Mouse (Mus musculus) cerebellum, postnatal 14 days (tissue): ENCODE data around the gene Cdc42bpb.

ENCODE experiments used
- DNase-seq, 2 experiments: peaks; one replicate each; pipeline ENCODE4 v3.0.0; 2021; ENCODE audit warnings: mixed read lengths in 2 of 2

The Cdc42bpb gene

GRCm38 (mm10) chr12:111275150-111275841, 102.2 kb downstream of the Cdc42bpb start:
- DNase-seq = peak; percentile 36 to 44

DNA sequence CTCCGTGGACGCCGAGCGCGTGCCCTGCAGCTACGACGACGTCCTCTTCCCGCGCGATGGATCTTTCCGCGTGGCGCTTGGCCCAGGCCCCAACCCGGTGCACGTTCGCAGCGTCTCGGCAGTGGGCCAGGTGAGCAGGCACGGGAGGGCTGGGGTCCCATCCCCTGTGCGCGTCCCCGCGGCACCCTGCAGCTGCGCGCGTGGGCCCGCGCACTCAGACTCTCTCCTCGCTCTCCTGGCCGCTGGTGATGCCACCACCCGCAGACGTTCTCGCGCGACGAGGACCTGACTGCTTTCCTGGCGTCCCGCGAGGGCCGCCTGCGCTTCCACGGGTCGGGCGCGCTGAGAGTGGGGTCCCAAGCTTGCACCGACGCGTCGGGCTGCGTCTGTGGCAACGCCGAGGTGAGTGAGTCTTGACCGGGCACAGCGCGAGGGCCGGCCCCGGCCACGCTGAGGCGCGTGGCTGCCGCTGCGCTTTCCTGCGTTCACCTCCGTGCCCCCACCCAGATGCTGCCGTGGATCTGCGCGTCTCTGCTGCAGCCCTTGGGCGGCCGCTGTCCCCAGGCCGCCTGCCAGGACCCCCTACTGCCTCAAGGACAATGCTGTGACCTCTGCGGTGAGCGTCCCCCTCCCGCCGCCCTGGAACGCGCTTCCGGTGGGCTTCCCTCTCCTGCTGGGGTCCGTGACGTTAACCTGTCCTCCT, 102.9 kb downstream of the Cdc42bpb start:
- DNase-seq = peak; percentile 46 to 72

DNA sequence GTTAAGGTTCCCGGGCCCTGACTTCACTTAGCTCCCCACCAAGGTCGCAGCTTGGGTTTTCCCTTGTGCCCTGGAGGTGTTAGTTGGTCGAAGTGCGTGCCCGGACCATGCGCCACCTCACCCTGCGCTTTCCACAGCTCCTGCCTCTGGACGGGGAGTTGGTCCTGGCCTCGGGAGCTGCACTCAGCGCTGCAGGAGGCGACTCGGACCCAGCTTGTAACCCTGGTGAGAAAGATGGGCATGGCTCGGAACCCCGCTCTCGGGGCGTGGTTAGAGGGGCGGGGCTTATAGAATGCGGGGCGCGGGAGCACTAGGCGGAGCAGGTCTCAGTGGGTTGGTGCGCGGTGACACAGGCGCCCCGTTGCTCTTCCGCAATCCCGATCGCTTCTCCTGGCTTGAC, 103.5 kb downstream of the Cdc42bpb start:
- no peak for DNase-seq

DNA sequence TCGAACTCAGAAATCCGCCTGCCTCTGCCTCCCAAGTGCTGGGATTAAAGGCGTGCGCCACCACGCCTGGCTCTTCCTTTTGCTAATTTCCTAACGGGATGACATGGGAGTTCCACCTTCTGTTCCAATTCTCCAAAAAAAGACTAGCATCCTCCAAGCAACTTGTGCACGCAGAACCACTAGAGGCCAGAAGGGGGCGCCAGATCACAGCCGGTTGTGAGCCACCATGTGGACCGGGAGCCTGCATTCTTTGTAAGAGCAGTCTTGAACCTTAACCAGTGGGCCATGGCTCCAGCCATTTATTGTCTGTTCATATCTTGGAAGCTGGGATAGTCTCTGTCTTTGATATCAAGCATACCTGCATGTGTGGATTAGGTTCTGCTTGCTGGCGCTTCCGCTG, 105.1 kb downstream of the Cdc42bpb start:
- peak; percentile 90 to 95 for DNase-seq

- DNase-seq = no peak
Measured at GRCm38 (mm10) chr12:111271966-111272365, 105.6 kb downstream of the Cdc42bpb start.

- no peak for DNase-seq
Measured at GRCm38 (mm10) chr12:111271406-111271805, 106.1 kb downstream of the Cdc42bpb start.

- no peak for DNase-seq
Measured at GRCm38 (mm10) chr12:111270629-111271277, 106.8 kb downstream of the Cdc42bpb start, which contains the start of gene Amn. TSS of gene Amn (plus strand) at chr12:111271095.

DNA sequence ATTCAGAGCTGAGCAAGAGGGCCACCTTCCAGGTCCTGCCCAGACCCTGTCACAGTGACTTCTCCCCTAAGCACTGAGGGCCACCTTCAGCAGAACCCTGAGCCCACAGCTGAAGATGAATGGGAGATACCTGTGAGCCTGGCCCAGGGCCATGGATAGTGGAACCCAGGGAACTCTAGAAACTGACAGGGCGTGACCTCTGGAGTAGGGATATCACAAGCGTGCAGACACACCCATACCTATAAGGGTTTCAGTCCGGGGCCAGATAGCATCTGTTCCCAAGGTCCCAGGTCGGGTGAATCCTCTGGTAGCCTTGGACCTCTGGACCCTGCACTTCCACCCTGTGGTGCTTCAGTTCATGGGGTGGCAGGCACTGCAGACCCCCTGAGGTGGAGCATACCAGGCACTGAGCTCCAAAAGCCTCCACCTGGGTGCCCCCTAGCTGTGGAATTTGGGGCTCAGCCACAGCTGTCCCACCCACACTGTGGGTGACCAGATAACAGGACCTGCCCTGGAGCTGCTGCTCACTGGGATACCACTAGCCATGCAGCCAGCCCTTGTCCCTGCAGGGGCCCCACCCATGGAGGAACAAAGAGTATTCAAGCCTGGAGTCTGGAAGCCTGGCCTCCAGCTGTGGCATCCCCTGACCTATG, 109.7 kb downstream of the Cdc42bpb start:
- DNase-seq = no peak

DNA sequence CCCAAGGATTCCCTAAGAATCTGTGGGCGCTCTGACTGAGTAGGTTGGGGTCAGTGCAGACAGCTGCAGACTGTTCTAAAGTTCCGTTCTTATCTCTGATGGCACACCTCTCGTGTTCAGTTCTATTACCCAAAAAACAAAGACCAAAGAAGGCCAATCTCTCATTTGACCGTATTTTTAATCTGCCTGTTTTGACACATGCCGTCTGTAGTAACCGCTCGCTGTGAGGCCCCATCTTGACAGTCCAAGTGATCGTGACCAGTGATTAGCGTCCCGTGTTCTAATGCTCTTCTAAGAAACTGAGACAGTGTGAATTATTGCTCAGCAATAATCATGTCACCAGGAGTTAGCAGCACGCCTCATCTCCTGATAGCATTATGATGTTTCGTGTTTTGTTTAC, 110.9 kb downstream of the Cdc42bpb start:
- DNase-seq = no peak

DNA sequence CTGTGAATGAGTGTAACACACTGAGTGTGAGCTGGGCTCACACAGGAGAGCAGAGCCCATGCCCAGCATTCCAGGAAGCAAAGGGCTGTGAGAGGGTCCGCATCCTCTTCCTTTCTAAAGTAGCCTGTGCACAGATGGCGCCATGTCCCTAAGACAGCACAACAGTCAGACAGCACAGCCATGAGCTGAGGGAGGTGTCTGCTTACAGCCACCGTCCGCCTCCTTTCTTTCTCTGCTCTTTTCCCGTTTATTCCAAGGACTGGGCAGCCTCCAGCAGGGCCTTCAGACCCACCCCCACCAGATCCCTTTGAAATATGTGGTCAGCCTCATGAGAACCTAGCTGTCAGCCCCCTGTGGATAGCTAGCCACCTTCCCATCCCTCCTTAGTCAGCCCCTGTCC, 112.3 kb downstream of the Cdc42bpb start:
- DNase-seq = peak in 1 of 2 experiments; percentile 5

- DNase-seq = peak in 1 of 2 experiments; percentile 12
Measured at GRCm38 (mm10) chr12:111263650-111264049, 113.9 kb downstream of the Cdc42bpb start.

DNA sequence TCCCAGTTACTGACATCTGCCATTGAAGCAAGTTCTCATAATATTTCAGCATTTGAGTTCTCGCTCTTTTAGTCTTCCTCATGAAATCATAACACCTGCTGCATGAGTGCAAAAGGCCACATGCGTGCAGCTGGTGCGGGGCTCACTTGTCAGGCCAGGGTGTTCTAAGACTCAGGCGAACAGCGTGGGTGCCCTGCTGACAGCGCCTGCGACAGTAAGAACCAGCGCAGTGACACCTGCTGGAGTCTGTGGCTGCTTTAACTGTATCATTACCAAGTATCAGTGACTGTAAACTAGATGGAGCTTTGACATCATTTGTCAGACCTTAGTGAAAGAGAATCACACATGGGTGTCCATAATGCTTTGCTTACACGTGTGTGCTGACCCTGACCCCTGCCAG, 126.3 kb downstream of the Cdc42bpb start:
- peak in 1 of 2 experiments; percentile 13 for DNase-seq

GRCm38 (mm10) chr12:111250116-111250515, 127.4 kb downstream of the Cdc42bpb start:
- no peak for DNase-seq

GRCm38 (mm10) chr12:111249095-111249494, 128.4 kb downstream of the Cdc42bpb start:
- DNase-seq = no peak

GRCm38 (mm10) chr12:111246808-111247464, 130.6 kb downstream of the Cdc42bpb start:
- peak in 1 of 2 experiments; percentile 5 for DNase-seq

DNA sequence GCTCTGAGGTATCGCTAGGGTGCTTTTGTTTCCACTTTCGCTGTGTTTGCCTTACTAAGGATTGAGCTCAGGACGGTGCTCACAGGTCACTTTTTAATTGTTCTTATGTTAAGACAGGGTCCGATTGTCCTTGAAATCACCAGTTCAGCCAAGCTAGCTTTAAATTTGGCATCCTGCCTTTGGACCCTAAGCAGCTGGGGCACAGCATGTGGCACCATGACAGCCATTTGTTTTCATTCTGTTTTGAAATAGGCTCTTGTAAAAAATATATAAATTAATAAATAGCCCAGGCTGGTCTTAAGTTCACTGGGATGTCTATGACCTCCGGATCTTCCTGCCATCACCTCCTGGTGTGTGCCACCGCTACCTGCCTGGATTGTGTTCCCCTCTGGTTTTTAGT, 132.4 kb downstream of the Cdc42bpb start:
- peak in 1 of 2 experiments; percentile 45 for DNase-seq

GRCm38 (mm10) chr12:111243733-111244132, 133.8 kb downstream of the Cdc42bpb start:
- DNase-seq = peak in 1 of 2 experiments; percentile 38
